Mouse (Mus musculus) left cerebral cortex, postnatal 4 days (tissue): ENCODE measurements around the gene Nos1ap. TPM values are rescaled to one million over a fixed set of nuclear protein-coding genes. Genes with fewer than 3 reads are reported as not detected.

ENCODE experiments used
- total RNA-seq, 2 experiments: library from RNA; stranded (reverse); gene quantifications; 2 replicates each; pipeline ENCODE4 v1.2.3; 2021

Nos1ap gene
- total RNA-seq, 2 experiments from 2014 or later: 41.0 to 46.4 TPM

Other genes starting within 250 kb of the Nos1ap start
- gene Olfml2b, start 54.7 kb upstream of the Nos1ap start, total RNA-seq: 1 to 10 TPM; 7.3 to 7.4 TPM